Mouse (Mus musculus) splenic B cell, adult 2 months (primary cell): ENCODE data around the gene Rgsl1.

ENCODE experiments used
- DNase-seq: peaks from one replicate; pipeline ENCODE4 v3.0.0-alpha.2; 2011; ENCODE audit warnings: low read depth, low spot score
- H3K27me3 ChIP-seq: 2 replicates; pipeline ENCODE4 v1.6.1; 2012; ENCODE audit warnings: mild to moderate bottlenecking, low read length, moderate library complexity, mixed read lengths; ENCODE audit not compliant: control insufficient read depth, poor library complexity, insufficient read depth, severe bottlenecking
- H3K36me3 ChIP-seq: 2 replicates; pipeline ENCODE4 v1.6.1; 2012; ENCODE audit warnings: mild to moderate bottlenecking, low read length, moderate library complexity, mixed read lengths; ENCODE audit not compliant: control insufficient read depth, poor library complexity, insufficient read depth, severe bottlenecking

The Rgsl1 gene

DNA sequence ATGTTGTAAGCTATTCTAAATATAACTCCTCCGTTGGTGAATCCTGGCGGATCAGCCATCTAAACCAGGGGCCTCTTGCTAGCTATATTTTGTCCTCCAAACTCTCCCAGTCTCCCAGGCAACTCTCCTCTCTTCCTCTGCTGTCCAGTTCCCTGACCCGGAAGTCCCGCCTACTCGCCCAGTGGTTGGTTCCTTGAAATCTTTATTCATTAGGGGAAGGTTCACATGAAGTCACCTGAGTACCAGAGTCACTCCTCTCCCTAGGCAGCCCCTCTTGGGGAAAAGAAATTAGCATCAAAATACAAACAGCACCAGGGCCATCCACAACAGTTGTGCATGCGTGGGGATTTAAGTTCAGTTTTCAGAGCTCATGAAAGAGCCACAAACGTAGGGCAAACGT is 77.6 kb downstream of the Rgsl1 start:
- Histone ChIP-seq H3K27me3 (no peaks in the 10 kb centered on the region), H3K36me3 (no peaks in the 10 kb centered on the region)
- no peak for DNase-seq

- Histone ChIP-seq H3K36me3 (peaks cover 6% of the 10 kb centered on the region; the same call in 1 of the 2 replicates), H3K27me3 (no peaks in the 10 kb centered on the region)
- no peak for DNase-seq
These were observed 79.8 kb downstream of the Rgsl1 start for GRCm38 (mm10) chr1:153764136-153764535.

DNA sequence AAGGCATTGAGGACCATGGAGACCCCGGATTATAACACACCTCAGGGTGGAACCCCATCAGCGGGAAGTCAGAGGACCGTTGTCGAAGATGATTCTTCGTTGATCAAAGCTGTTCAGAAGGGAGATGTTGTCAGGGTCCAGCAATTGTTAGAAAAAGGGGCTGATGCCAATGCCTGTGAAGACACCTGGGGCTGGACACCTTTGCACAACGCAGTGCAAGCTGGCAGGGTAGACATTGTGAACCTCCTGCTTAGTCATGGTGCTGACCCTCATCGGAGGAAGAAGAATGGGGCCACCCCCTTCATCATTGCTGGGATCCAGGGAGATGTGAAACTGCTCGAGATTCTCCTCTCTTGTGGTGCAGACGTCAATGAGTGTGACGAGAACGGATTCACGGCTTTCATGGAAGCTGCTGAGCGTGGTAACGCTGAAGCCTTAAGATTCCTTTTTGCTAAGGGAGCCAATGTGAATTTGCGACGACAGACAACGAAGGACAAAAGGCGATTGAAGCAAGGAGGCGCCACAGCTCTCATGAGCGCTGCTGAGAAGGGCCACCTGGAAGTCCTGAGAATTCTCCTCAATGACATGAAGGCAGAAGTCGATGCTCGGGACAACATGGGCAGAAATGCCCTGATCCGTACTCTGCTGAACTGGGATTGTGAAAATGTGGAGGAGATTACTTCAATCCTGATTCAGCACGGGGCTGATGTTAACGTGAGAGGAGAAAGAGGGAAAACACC is 90.0 kb downstream of the Rgsl1 start:
- Histone ChIP-seq H3K36me3 (0 out of 2 replicates have a peak, but pooled peaks cover 6% of the 10 kb centered on the region), H3K27me3 (no peaks in the 10 kb centered on the region)
- no peak for DNase-seq

GRCm38 (mm10) chr1:153752521-153752920 is 91.4 kb downstream of the Rgsl1 start:
- Histone ChIP-seq H3K36me3 (0 out of 2 replicates have a peak, but pooled peaks cover 2% of the 10 kb centered on the region), H3K27me3 (no peaks in the 10 kb centered on the region)
- peak; percentile 34 for DNase-seq

GRCm38 (mm10) chr1:153751763-153752301 is 92.1 kb downstream of the Rgsl1 start:
- DNase-seq = peak; percentile 64
- H3K27me3 ChIP-seq = no peaks in the 10 kb centered on the region
- H3K36me3 ChIP-seq = 0 out of 2 replicates have a peak, but pooled peaks cover 2% of the 10 kb centered on the region

DNA sequence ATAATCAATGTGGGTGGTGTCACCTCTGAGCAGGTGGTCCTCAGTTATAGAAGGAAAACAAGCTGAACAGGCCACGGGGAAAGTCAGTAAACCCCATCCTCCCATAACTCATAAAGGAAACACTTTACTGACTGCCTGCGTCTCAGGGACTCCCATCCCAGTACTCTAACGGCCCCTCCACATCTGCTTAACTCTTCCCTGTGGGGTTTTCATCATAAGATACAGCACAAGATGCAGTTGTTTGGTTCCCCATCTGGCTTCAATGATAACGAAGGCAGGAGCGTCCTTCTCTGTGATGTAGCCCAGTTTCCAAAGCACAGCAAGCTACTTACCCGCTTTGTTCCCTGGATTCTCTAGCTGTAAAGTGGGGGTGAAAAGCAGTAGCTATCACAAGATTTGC is 93.9 kb downstream of the Rgsl1 start:
- no peaks in the 10 kb centered on the region for H3K27me3 ChIP-seq
- DNase-seq = no peak

GRCm38 (mm10) chr1:153749211-153749801 is 94.6 kb downstream of the Rgsl1 start, which contains the start of gene Rnasel:
Rnasel (plus strand) TSS chr1:153749426.
- Histone ChIP-seq H3K36me3 (no peaks in the 10 kb centered on the region), H3K27me3 (no peaks in the 10 kb centered on the region)
- DNase-seq = peak; percentile 89

More for the DNA sequence above, 93.9 kb downstream of the Rgsl1 start:
- H3K36me3 ChIP-seq = no peaks in the 10 kb centered on the region

DNA sequence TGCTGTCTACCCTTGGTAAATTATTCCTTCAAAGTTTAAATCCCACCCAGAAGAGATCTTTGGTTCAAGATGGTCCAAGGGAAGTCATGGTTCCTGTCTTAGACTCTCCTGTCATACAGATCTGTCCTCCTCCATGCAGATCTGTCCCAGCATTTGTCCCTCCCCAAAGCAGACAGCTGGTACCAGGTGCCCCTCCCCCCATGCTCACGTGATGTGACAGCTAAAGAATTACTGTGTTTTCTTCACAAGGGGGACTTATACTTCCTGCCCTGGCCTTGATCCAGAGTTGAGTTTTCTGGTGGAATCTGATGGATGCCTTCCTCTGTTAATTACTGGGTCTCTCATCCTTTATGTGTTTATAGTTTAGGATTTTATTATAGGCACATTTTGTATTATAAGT is 95.4 kb downstream of the Rgsl1 start:
- no peaks in the 10 kb centered on the region for H3K36me3 ChIP-seq
- peak; percentile 69 for DNase-seq
- no peaks in the 10 kb centered on the region for H3K27me3 ChIP-seq

DNA sequence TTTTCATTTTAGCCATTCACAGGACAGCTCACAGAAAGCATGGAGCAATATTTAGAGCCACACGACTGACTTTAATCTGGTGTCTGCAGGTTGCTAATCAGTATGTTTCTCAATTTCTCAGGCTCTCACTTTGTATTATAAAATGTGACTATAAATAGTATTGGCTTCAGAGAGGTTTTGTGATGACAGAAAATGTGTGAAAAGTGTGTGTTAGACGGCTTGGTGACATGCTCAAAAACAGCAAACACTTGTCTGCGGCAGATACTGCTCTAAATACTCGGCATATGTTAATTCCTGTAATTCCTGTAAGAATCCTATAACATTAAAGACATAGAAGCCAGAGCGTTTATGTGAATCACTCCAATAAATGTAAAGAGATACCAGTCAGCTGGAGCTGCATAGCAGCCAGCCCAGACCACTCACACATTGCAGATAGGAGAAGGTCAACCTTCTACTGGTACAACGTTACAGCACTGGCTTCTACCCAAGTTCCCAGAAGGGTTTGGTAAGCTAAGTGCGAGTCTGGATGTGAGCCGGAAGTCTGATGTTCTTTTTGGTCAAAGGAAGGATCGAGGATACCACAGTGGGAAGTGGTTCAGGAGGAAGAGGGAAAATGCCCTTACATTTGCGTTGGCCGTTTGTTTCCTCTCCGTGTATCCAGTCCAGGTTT is 95.9 kb downstream of the Rgsl1 start:
- Histone ChIP-seq H3K36me3 (no peaks in the 10 kb centered on the region), H3K27me3 (no peaks in the 10 kb centered on the region)
- no peak for DNase-seq

DNA sequence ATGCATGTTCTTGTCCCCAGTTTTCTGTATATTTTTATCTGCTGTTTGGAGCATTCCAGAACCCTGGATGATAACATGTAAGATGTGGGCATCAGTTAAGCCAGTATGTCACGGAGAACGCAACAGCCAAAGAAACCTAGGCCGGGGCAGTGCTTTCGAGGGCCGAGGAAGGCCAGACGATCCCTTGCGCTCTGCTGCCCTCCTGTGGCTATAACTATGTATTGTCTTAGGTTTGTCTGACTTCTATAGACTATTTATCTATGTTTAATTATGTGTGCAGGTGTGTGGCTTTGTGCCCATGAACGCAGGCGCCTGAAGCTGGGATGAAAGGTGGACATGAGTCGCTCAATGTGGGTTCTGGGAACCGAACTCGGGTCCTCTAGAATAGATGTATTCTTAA is 97.2 kb downstream of the Rgsl1 start:
- Histone ChIP-seq H3K36me3 (no peaks in the 10 kb centered on the region), H3K27me3 (no peaks in the 10 kb centered on the region)
- peak; percentile 84 for DNase-seq

DNA sequence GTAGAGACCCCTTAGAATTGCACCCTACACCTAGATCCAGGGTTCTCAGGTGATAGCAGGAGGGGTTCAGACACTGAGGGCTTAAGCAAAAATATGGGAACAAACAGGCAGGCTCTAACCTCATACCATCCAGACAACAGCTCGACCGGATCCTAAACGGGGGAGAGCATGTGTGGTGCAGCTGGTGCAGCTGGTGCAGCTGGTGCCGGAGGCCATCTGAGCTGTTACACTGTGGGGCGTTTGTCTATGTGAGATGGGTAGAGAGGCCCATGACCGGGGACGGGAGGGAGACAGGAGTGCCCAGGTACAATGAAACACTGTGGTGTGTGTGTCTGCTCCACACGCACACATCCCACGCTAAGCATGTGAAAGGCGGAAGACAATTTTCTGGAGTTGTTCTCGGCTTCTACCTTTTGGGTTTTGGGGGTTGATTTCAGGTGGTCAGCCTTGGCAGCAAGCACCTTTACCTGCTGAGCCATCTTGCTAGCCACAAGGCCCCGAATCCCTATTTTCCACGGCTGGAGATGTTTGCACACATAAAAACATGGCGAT is 97.7 kb downstream of the Rgsl1 start:
- no peaks in the 10 kb centered on the region for H3K27me3 ChIP-seq
- DNase-seq = no peak
- no peaks in the 10 kb centered on the region for H3K36me3 ChIP-seq

- no peaks in the 10 kb centered on the region for H3K27me3 ChIP-seq
- peak; percentile 78 for DNase-seq
These were observed 101.4 kb downstream of the Rgsl1 start for GRCm38 (mm10) chr1:153742374-153743155.

GRCm38 (mm10) chr1:153741551-153742316 is 102.2 kb downstream of the Rgsl1 start:
- DNase-seq = no peak
- H3K27me3 ChIP-seq = no peaks in the 10 kb centered on the region
- no peaks in the 10 kb centered on the region for H3K36me3 ChIP-seq

More at GRCm38 (mm10) chr1:153742374-153743155, 101.4 kb downstream of the Rgsl1 start:
- H3K36me3 ChIP-seq = no peaks in the 10 kb centered on the region
